Mouse (Mus musculus): ENCODE measurements around the gene Opn3.

DNA sequence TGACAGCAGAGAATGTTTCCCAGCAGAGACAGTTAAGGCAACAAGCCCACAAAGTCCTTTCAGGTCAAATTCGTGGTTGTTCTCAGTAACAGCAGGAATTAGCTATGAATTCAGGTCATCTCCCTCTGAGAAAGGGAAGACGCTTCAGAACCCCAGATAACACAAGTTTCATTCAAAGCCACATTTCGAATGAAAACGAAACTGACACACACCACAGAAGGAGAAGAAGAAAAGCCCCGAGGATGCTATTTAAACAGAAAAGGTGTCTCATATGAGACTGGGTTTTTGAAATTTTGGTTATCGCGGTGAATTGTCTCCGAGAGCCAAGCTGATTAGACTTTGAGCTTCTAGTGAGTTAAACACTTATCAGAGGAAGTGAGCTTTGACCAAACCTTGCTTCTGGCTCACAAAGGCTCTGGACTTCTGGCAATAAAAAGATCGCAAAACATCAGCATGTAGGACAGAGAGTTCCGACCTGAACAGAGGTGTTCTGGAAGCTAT lies 60.8 kb downstream of the Opn3 start:
- TF ChIP-seq CTCF (IDR thresholded peaks at IDR 0.05; ENCODE audit: insufficient read depth, low read length) (no peak), POLR2A (IDR thresholded peaks at IDR 0.05; ENCODE audit: borderline replicate concordance, extremely low read depth, low read depth, low read length) (no peak)

Measured in lung, adult 2 months (tissue).